Mouse (Mus musculus) myocyte (in vitro differentiated cells): Measurements from ENCODE around the gene Gzmf. TPM values are rescaled to one million over a fixed set of nuclear protein-coding genes. Genes with fewer than 3 reads are reported as not detected.
"Not testable (repeated sequence)": the region's sequence is repeated elsewhere in the genome, so short reads cannot be mapped to it uniquely, and the experiment has no call there.

Experiments used
- H3K27me3 ChIP-seq: one replicate; pipeline ENCODE4 v1.6.1; 2011; ENCODE audit not compliant: control insufficient read depth, insufficient read depth, insufficient read length
- H3K36me3 ChIP-seq: one replicate; pipeline ENCODE4 v1.6.1; 2011; ENCODE audit not compliant: control insufficient read depth, insufficient read depth
- H3K4me2 ChIP-seq: one replicate; pipeline ENCODE4 v1.6.1; 2011; ENCODE audit warnings: low read depth, control low read depth
- H3K4me3 ChIP-seq: one replicate; pipeline ENCODE4 v1.5.1; 2011; ENCODE audit warnings: mild to moderate bottlenecking, control low read depth, moderate library complexity
- H3K79me2 ChIP-seq: one replicate; pipeline ENCODE4 v1.6.1; 2011; ENCODE audit not compliant: control insufficient read depth, insufficient read depth
- H3ac ChIP-seq: one replicate; pipeline ENCODE4 v1.6.1; 2011; ENCODE audit not compliant: control insufficient read depth, insufficient read length
- CEBPB ChIP-seq: IDR thresholded peaks from 2 replicates; pipeline ENCODE4 v1.6.1; 2011; ENCODE audit warnings: mild to moderate bottlenecking, moderate library complexity; ENCODE audit not compliant: poor library complexity, insufficient read depth, severe bottlenecking
- E2F4 ChIP-seq: IDR thresholded peaks from one replicate; pipeline ENCODE4 v1.6.1; 2011; ENCODE audit warnings: mild to moderate bottlenecking, control low read depth, moderate library complexity; ENCODE audit not compliant: insufficient read depth
- MAX ChIP-seq: IDR thresholded peaks from one replicate; pipeline ENCODE4 v1.6.1; 2011; ENCODE audit warnings: low read depth, mild to moderate bottlenecking, control low read depth
- MYOD1 ChIP-seq, 3 experiments: IDR thresholded peaks; one replicate each; pipeline ENCODE4 v1.6.1; 2011; ENCODE audit warnings: control low read depth in 2 of 3, low read depth in 2 of 3, mild to moderate bottlenecking in 2 of 3, moderate library complexity in 1 of 3; ENCODE audit not compliant: insufficient read length in 2 of 3, control insufficient read depth in 1 of 3
- MYOG ChIP-seq, 3 experiments: IDR thresholded peaks; one replicate each; pipeline ENCODE4 v1.6.1; 2011; ENCODE audit warnings: control low read depth in 2 of 3, low read depth in 2 of 3, mild to moderate bottlenecking in 2 of 3; ENCODE audit not compliant: insufficient read length in 2 of 3, control insufficient read depth in 1 of 3, insufficient read depth in 1 of 3
- POLR2A ChIP-seq: IDR thresholded peaks from one replicate; pipeline ENCODE4 v1.6.1; 2011; ENCODE audit warnings: low read depth, mild to moderate bottlenecking, control low read depth, moderate library complexity; ENCODE audit not compliant: insufficient read length
- POLR2AphosphoS2 ChIP-seq: IDR thresholded peaks from one replicate; pipeline ENCODE4 v1.6.1; 2011; ENCODE audit warnings: low read depth, control low read depth; ENCODE audit not compliant: insufficient read length
- REST ChIP-seq: IDR thresholded peaks from one replicate; pipeline ENCODE4 v1.6.1; 2011; ENCODE audit warnings: mild to moderate bottlenecking, control low read depth, moderate library complexity; ENCODE audit not compliant: insufficient read depth, insufficient read length
- SRF ChIP-seq: IDR thresholded peaks from one replicate; pipeline ENCODE4 v1.6.1; 2011; ENCODE audit warnings: low read depth; ENCODE audit not compliant: control insufficient read depth, insufficient read length
- TCF12 ChIP-seq: IDR thresholded peaks from one replicate; pipeline ENCODE4 v1.6.1; 2011; ENCODE audit warnings: mild to moderate bottlenecking, control low read depth; ENCODE audit not compliant: poor library complexity, insufficient read depth, severe bottlenecking
- TCF3 ChIP-seq: IDR thresholded peaks from one replicate; pipeline ENCODE4 v1.6.1; 2011; ENCODE audit warnings: low read depth, control low read depth; ENCODE audit not compliant: insufficient read length
- USF1 ChIP-seq: IDR thresholded peaks from one replicate; pipeline ENCODE4 v1.6.1; 2011; ENCODE audit warnings: low read depth, mild to moderate bottlenecking, control low read depth, moderate library complexity
- polyA plus RNA-seq: library from polyadenylated mRNA; unstranded; fragments of >200 nt; fragmentation: generic; extraction: Trizol; gene quantifications from one replicate; pipeline ENCODE4 v1.2.1, GENCODE M21; 2012; ENCODE audit warnings: missing spikeins

The Gzmf gene
- not detected for polyA plus RNA-seq

DNA sequence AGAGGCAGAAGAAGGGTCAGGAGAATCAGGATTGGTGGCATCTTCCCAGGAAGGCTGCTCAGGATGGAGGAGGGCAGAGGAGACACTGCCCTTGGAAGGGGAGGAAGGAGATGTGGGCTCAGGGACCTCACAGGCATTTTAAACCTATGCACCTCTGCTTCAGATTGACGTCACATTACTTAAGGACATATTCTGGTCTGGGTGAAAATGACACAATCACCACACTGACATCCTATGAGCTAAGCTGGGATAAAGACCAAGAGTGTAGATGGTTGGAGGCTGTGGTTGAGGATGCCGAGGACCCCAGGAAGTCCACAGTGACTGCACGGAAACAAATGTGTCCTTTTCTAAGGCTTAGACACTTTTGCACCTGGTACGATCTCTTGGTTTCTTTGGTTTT lies at the start of gene Gzmf:
Gene Gzmf (minus strand): TSS at position 101 of the 400 bp plus-strand sequence.
- Histone ChIP-seq H3K36me3 (no peaks in the 10 kb centered on the region), H3K79me2 (no peaks in the 10 kb centered on the region), H3K4me2 (no peak within 1 kb of the TSS), H3K27me3 (no peaks in the 10 kb centered on the region), H3K4me3 (no peak within 1 kb of the TSS), H3ac (no peak within 1 kb of the TSS)
- TF ChIP-seq SRF (no peak), MYOG (IDR thresholded peaks at IDR 0.05; ENCODE audit: control insufficient read depth in 1 of 3, insufficient read depth in 1 of 3, insufficient read length in 2 of 3, low read depth in 2 of 3) (no peak), E2F4 (no peak), USF1 (no peak), POLR2A (no peak), REST (no peak), TCF12 (no peak), MYOD1 (IDR thresholded peaks at IDR 0.05; ENCODE audit: control insufficient read depth in 1 of 3, insufficient read length in 2 of 3, low read depth in 2 of 3) (no peak), MAX (no peak), POLR2AphosphoS2 (no peak)

DNA sequence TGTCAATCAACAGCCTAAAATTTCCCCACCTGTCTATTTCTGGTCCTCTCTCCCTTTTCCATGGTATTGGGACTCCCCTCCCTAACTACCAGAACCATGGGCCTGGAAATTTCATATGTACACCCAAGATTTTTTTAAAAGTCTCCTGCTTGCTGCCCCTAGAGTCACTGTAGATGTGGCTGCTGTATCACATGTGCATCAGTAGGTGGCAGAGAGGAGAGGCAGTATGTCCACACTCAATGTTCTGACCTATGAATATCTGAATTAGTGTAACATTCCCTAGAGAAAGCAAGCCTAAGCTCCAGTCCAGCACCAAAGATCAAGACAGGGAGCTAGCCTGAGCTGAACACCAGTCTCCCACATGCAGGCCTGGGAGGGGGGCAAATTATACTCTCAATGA lies 29.2 kb upstream of the Gzmf start:
- no peak overlapping the region for H3K4me2 ChIP-seq
- no peak overlapping the region for H3ac ChIP-seq
- TF ChIP-seq POLR2AphosphoS2 (no peak), USF1 (no peak), MAX (no peak), TCF3 (no peak), TCF12 (no peak), SRF (no peak), REST (no peak), POLR2A (no peak), CEBPB (no peak)
- H3K79me2 ChIP-seq = no peaks in the 10 kb centered on the region
- H3K4me3 ChIP-seq = no peak overlapping the region
- no peaks in the 10 kb centered on the region for H3K36me3 ChIP-seq
- H3K27me3 ChIP-seq = no peaks in the 10 kb centered on the region

DNA sequence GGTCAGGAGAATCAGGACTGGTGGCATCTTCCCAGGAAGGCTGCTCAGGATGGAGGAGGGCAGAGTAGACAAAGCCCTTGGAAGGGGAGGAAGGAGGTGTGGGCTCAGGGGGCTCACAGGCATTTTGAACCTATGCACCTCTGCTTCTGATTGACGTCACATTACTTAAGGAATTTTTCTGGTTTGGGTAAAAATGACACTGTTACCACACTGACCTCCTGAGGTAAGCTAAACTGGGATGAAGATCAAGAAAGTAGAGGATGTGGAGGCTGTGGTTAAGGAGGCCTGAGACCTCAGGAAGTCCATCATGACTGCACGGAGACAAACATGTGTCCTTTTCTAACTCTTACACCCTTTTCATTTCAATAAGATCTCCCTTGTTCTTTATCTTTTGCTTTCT lies 23.3 kb upstream of the Gzmf start, which contains the start of gene Gzmc:
Gene Gzmc (minus strand): TSS at position 101 of the 400 bp plus-strand sequence.
- Histone ChIP-seq H3K36me3 (no peaks in the 10 kb centered on the region), H3ac (no peak within 1 kb of the TSS), H3K27me3 (no peaks in the 10 kb centered on the region), H3K4me3 (no peak within 1 kb of the TSS), H3K4me2 (no peak within 1 kb of the TSS), H3K79me2 (no peaks in the 10 kb centered on the region)
- TF ChIP-seq SRF (no peak), E2F4 (no peak), CEBPB (no peak), POLR2A (no peak), MAX (no peak), TCF3 (no peak), REST (no peak), POLR2AphosphoS2 (no peak), MYOD1 (IDR thresholded peaks at IDR 0.05; ENCODE audit: control insufficient read depth in 1 of 3, insufficient read length in 2 of 3, low read depth in 2 of 3) (no peak), USF1 (no peak), MYOG (IDR thresholded peaks at IDR 0.05; ENCODE audit: control insufficient read depth in 1 of 3, insufficient read depth in 1 of 3, insufficient read length in 2 of 3, low read depth in 2 of 3) (no peak), TCF12 (no peak)

DNA sequence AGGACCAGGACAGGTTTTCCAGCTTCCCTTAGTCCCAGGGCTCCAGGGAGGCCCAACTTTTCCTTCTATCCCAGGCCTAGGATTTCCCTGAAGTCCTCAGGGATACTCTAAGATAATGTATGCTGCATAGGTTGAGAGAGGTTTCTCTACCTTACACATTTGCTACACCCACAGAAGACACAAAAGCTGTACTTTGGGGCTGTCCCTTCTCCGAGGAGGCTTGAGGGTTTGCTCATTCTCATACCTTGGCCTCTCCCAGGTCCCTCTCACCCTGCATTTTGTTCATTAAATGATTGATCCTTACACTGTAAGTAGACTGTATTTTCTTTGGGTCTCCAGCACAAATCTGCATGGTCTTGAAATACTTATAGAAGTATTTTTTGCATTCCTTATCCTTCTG lies 5.6 kb downstream of the Gzmf start:
- no peaks in the 10 kb centered on the region for H3K27me3 ChIP-seq
- H3K36me3 ChIP-seq = no peaks in the 10 kb centered on the region
- H3ac ChIP-seq = no peak overlapping the region
- no peak for TF ChIP-seq TCF12
- H3K4me2 ChIP-seq = no peak overlapping the region
- no peaks in the 10 kb centered on the region for H3K79me2 ChIP-seq
- no peak overlapping the region for H3K4me3 ChIP-seq

DNA sequence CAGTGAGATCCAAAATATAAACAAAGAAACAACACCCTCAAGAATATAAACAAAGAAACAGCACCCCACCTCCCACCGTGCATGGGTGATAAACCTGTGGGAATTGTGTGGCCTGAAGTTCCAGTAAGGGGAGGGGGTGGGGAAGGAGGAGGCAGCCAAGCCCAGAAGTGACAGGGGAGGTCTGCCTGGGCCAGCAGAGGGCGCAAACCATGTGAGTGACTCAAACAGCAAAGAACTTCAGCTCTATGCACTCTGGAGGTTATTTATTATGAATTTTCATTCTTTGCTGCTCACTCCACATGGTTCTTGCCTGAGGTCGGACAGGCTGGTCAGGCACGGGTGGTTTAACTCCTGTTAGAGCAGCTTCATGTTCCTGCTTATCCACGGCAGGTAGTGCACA lies 6.2 kb downstream of the Gzmf start:
- not testable (repeated sequence) for H3ac ChIP-seq, H3K36me3 ChIP-seq, H3K27me3 ChIP-seq, H3K79me2 ChIP-seq, H3K4me2 ChIP-seq, H3K4me3 ChIP-seq

DNA sequence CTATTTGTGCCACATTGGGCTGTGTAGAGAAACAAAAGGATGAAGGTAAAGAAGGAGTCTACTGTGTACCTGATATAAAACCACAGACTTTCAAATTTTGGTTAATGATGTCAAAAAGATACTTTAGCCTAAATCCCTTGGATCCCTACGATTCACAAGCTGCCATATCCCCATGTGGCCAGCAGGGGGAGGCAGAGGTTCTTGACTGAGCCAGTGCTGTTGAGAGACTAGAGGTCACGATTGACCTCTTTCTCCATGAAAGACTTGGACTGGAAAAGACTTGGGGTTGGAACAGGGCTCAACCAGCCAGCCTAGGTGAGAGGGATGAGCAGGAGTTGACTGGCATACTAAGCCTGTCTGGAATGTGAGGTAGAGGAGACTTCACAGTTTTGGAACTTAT lies 7.2 kb downstream of the Gzmf start:
- Histone ChIP-seq H3K27me3 (no peaks in the 10 kb centered on the region), H3K4me3 (no peak overlapping the region), H3ac (no peak overlapping the region), H3K4me2 (no peak overlapping the region), H3K79me2 (no peaks in the 10 kb centered on the region), H3K36me3 (no peaks in the 10 kb centered on the region)
- no peak for TF ChIP-seq E2F4
